Mouse (Mus musculus) thymus, adult 2 months (tissue): ENCODE measurements around the gene Gm28729. TPM values are rescaled to one million over a fixed set of nuclear protein-coding genes. Genes with fewer than 3 reads are reported as not detected.
"Not testable (repeated sequence)": the region's sequence is repeated elsewhere in the genome, so short reads cannot be mapped to it uniquely, and the experiment has no call there.

Experiments used
- DNase-seq: peaks from one replicate; pipeline ENCODE4 v3.0.0; 2021
- H3K27ac ChIP-seq: fragments of 200-500 bp; 2 replicates; pipeline ENCODE4 v1.5.1; 2012; ENCODE audit warnings: low read length, control low read depth; ENCODE audit not compliant: control insufficient read depth, insufficient read depth
- H3K27me3 ChIP-seq: fragments of 200-500 bp; 2 replicates; pipeline ENCODE4 v1.6.1; 2012; ENCODE audit warnings: mild to moderate bottlenecking, low read length, moderate library complexity, mixed read lengths; ENCODE audit not compliant: control insufficient read depth, insufficient read depth
- H3K36me3 ChIP-seq: fragments of 200-500 bp; 2 replicates; pipeline ENCODE4 v1.6.1; 2012; ENCODE audit warnings: mild to moderate bottlenecking, low read length, moderate library complexity; ENCODE audit not compliant: control insufficient read depth, insufficient read depth
- H3K4me1 ChIP-seq: fragments of 200-500 bp; replicated peaks from 2 replicates; pipeline ENCODE4 v1.6.1; 2012; ENCODE audit warnings: low read length; ENCODE audit not compliant: control insufficient read depth, insufficient read depth
- H3K4me3 ChIP-seq: fragments of 200-500 bp; 2 replicates; pipeline ENCODE4 v1.5.1; 2012; ENCODE audit warnings: mild to moderate bottlenecking, low read length, control low read depth, moderate library complexity; ENCODE audit not compliant: control insufficient read depth, insufficient read depth
- CTCF ChIP-seq: fragments of 200-500 bp; IDR thresholded peaks from 2 replicates; pipeline ENCODE4 v1.5.1; 2012; ENCODE audit warnings: mild to moderate bottlenecking, control low read depth, low read length, moderate library complexity, borderline replicate concordance; ENCODE audit not compliant: control insufficient read depth, poor library complexity, insufficient read depth; ENCODE audit errors: extremely low read depth
- POLR2A ChIP-seq: fragments of 200-500 bp; IDR thresholded peaks from 2 replicates; pipeline ENCODE4 v1.6.1; 2012; ENCODE audit warnings: mild to moderate bottlenecking, low read length, control low read depth, moderate library complexity; ENCODE audit not compliant: control insufficient read depth, poor library complexity, insufficient read depth; ENCODE audit errors: extremely low read depth
- WGBS: fragments of 180-500 bp; shearing (Covaris S2); methylation state at CpG from one replicate; pipeline ENCODE4 v1.1.7; 2018; 5-methylcytosine and 5-hydroxymethylcytosine counted together
- polyA plus RNA-seq: library from polyadenylated mRNA; depleted of rRNA; stranded (reverse); fragments of >200 nt; gene quantifications from 2 replicates; pipeline ENCODE4 v1.2.3, GENCODE M21; 2012

Gm28729 gene
- polyA plus RNA-seq, 1 experiment = 0.04 TPM

- peaks cover 59% of the 10 kb centered on the region for H3K36me3 ChIP-seq
- 93% methylated on average over 13 of the region's 13 CpGs for WGBS
These were observed 20.3 kb upstream of the Gm28729 start for GRCm38 (mm10) chr9:96545410-96545809.

GRCm38 (mm10) chr9:96543643-96544640 lies 18.9 kb upstream of the Gm28729 start:
- Histone ChIP-seq H3K4me1 (no peaks in the 10 kb centered on the region), H3K27ac (no peak overlapping the region), H3K27me3 (no peaks in the 10 kb centered on the region), H3K4me3 (no peak overlapping the region), H3K36me3 (peaks cover 54% of the 10 kb centered on the region)
- 56% methylated on average over 27 of the region's 27 CpGs for WGBS
- TF ChIP-seq POLR2A = no peak
- peak; percentile 25 for DNase-seq

More at GRCm38 (mm10) chr9:96545410-96545809, 20.3 kb upstream of the Gm28729 start:
- Histone ChIP-seq H3K4me3 (no peak overlapping the region), H3K27me3 (no peaks in the 10 kb centered on the region), H3K4me1 (no peaks in the 10 kb centered on the region), H3K27ac (no peak overlapping the region)
- TF ChIP-seq POLR2A = no peak
- TF ChIP-seq CTCF = no peak
- no peak for DNase-seq

DNA sequence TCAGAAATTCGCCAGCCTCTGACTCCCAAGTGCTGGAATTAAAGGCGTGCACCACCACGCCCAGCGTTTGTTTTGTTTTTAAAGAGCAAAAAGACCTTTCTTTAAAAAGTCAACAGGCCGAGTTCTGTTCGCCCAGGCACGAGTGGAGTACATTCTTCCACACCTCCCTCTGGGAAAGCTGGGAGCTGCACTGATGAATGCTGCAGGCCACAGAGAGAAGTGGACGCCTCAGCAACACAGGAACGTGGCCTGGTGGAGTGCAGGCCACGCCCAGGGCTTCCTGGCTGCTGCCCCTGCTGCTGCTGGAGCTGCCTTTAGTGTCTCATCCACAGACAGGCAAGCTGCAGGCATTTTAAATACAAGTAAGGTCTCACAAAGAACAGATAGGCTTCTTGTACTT lies 13.9 kb upstream of the Gm28729 start:
- Histone ChIP-seq H3K27me3 (no peaks in the 10 kb centered on the region), H3K4me3 (no peak overlapping the region), H3K27ac (no peak overlapping the region), H3K36me3 (peaks cover 27% of the 10 kb centered on the region), H3K4me1 (peaks cover 8% of the 10 kb centered on the region)
- TF ChIP-seq POLR2A = no peak
- no peak for TF ChIP-seq CTCF
- DNase-seq = no peak
- 85% methylated on average over 10 of the region's 10 CpGs for WGBS

GRCm38 (mm10) chr9:96537615-96537919 lies 12.5 kb upstream of the Gm28729 start:
- 98% methylated on average over 6 of the region's 6 CpGs for WGBS
- Histone ChIP-seq H3K27ac (no peak overlapping the region), H3K4me3 (no peak overlapping the region), H3K27me3 (no peaks in the 10 kb centered on the region), H3K4me1 (peaks cover 8% of the 10 kb centered on the region), H3K36me3 (peaks cover 17% of the 10 kb centered on the region)
- DNase-seq = no peak
- TF ChIP-seq POLR2A (no peak), CTCF (no peak)

- no peak overlapping the region for H3K27ac ChIP-seq
- H3K36me3 ChIP-seq = peaks cover 11% of the 10 kb centered on the region
- TF ChIP-seq CTCF (no peak), POLR2A (no peak)
- H3K4me1 ChIP-seq = peaks cover 8% of the 10 kb centered on the region
- WGBS = 36% methylated on average over 37 of the region's 37 CpGs
- peak overlapping the region; percentile 43 for H3K4me3 ChIP-seq
- DNase-seq = no peak
- no peaks in the 10 kb centered on the region for H3K27me3 ChIP-seq
These were observed 12.0 kb upstream of the Gm28729 start for GRCm38 (mm10) chr9:96536895-96537614.

- not testable (repeated sequence) for H3K4me3 ChIP-seq, H3K27me3 ChIP-seq, H3K36me3 ChIP-seq, H3K4me1 ChIP-seq, DNase-seq, H3K27ac ChIP-seq
- WGBS = 94% methylated on average over 4 of the region's 4 CpGs
These were observed 11.0 kb upstream of the Gm28729 start for GRCm38 (mm10) chr9:96536093-96536492.
